Mouse (Mus musculus) embryonic facial prominence, embryonic 12.5 days (tissue): Measurements from ENCODE around the gene Gpr101. TPM values are rescaled to one million over a fixed set of nuclear protein-coding genes. Genes with fewer than 3 reads are reported as not detected.

Experiments used
- ATAC-seq: fragments of 200-750 bp; cut with Nextera tagmentation; 2 replicates; pipeline ENCODE4 v1.8.0; 2017; ENCODE audit not compliant: insufficient number of reproducible peaks, insufficient read depth, low FRiP score, low TSS enrichment
- H3K27ac ChIP-seq: fragments of 300-500 bp; sonication (generic); 2 replicates; pipeline ENCODE4 v1.5.1; 2016; ENCODE audit warnings: mild to moderate bottlenecking
- H3K27me3 ChIP-seq: fragments of 300-500 bp; sonication (generic); 2 replicates; pipeline ENCODE4 v1.6.1; 2016; ENCODE audit warnings: mild to moderate bottlenecking, moderate library complexity
- H3K36me3 ChIP-seq: fragments of 300-500 bp; sonication (generic); 2 replicates; pipeline ENCODE4 v1.6.1; 2016; ENCODE audit warnings: mild to moderate bottlenecking
- H3K4me1 ChIP-seq: fragments of 300-500 bp; sonication (generic); 2 replicates; pipeline ENCODE4 v1.6.1; 2016
- H3K4me2 ChIP-seq: fragments of 300-500 bp; sonication (generic); replicated peaks from 2 replicates; pipeline ENCODE4 v1.6.1; 2016; ENCODE audit warnings: mild to moderate bottlenecking, moderate library complexity
- H3K4me3 ChIP-seq: fragments of 300-500 bp; sonication (generic); 2 replicates; pipeline ENCODE4 v1.5.1; 2016; ENCODE audit warnings: mild to moderate bottlenecking
- H3K9ac ChIP-seq: fragments of 300-500 bp; sonication (generic); 2 replicates; pipeline ENCODE4 v1.6.1; 2016; ENCODE audit warnings: mild to moderate bottlenecking, moderate library complexity
- H3K9me3 ChIP-seq: fragments of 300-500 bp; sonication (generic); 2 replicates; pipeline ENCODE4 v1.6.1; 2016; ENCODE audit warnings: mild to moderate bottlenecking, moderate library complexity
- WGBS: fragments of 180-500 bp; shearing (Covaris S2); methylation state at CpG from one replicate; pipeline ENCODE4 v1.1.7; 2016; 5-methylcytosine and 5-hydroxymethylcytosine counted together
- polyA plus RNA-seq: library from polyadenylated mRNA; unstranded; fragments of >200 nt; fragmentation: Nextera tagmentation; extraction: Ambion mirVana; gene quantifications from 2 replicates; pipeline ENCODE4 v1.2.1, GENCODE M21; 2016

Gene Gpr101
- not detected in 2 replicates for polyA plus RNA-seq

DNA sequence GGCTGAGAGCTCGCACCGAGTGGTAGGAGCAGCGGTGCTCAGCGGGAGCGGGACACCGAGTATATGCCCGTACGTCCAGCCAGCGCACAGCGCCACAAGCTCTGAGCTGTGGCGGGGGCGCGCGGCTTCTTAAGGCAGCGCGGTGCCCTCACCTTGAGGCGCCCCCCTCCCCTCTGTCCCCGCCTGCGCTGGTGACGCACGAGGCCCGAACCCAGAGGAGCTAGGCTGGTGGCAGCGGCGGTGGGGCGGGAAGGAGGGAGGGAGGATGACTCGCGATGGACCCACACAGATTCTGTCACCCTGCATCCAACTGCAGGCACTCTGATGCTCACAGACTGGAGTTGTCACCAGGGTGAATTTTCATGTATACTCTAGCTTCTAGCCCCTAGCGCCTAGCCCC lies at the start of gene Gpr101:
Gene Gpr101 (minus strand): TSS at position 124 of the 400 bp plus-strand sequence.
- Histone ChIP-seq H3K4me3 (peak within 1 kb of the TSS; percentile 28), H3K9ac (no peak within 1 kb of the TSS), H3K4me1 (no peaks in the 10 kb centered on the region), H3K27ac (no peak within 1 kb of the TSS), H3K4me2 (peak within 1 kb of the TSS; percentile 55), H3K27me3 (peaks cover 36% of the 10 kb centered on the region), H3K36me3 (no peaks in the 10 kb centered on the region), H3K9me3 (no peaks in the 10 kb centered on the region)
- no peak for ATAC-seq
- WGBS, result 21% methylated on average over 22 of the region's 28 CpGs

DNA sequence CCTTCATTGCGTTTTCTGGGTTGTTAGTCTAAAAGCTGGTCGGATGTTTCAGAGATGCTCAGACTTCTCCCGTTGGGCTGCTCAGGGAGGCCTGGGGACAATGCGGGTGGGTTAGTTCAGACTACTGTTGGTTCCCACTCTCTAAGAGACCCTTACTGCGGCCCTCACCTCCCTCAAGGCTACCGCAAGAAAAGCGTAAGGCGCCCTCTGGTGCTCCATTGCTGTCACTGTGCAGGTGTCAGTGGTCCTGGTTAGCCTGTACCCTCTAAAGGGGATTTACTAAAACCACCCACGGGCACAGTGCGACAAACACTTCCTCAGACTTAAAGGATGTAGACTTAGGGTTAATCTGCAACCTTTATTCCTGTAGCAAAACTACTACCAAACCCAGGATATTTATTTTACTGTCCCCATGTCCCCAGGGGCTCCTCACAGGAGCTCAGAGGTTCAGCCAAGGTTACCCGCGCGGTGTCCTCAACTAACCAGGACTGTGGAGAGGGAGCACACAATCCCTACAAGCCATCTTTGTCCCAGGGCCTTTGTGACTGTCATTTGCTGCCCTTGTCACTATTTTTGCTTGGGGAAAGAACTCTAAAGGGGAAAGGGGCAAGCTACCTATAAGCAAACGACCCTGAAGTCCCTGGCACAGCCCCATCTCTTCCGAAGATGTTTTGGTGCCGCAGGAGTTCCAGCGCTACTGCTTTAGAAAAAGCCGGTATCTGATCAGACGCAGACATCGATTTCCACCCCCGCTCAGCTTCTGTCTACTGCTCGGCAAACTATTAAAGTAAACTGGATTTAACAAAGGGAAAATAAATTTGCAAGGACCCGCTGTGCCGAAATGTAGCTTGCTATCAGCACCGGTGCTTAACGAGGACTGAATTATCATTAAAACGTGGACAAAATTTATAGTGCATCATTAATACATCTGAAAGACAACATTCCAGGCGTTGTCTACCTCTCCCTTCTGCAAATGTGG lies 17.8 kb upstream of the Gpr101 start:
- peak overlapping the region; percentile 19; the same call in 1 of the 2 replicates for H3K4me2 ChIP-seq
- WGBS, result 43% methylated on average over 28 of the region's 28 CpGs
- no peaks in the 10 kb centered on the region for H3K36me3 ChIP-seq
- H3K4me1 ChIP-seq, result no peaks in the 10 kb centered on the region
- no peak for ATAC-seq
- no peak overlapping the region for H3K9ac ChIP-seq
- H3K27ac ChIP-seq, result no peak overlapping the region
- H3K4me3 ChIP-seq, result no peak overlapping the region
- H3K27me3 ChIP-seq, result no peaks in the 10 kb centered on the region
- no peaks in the 10 kb centered on the region for H3K9me3 ChIP-seq

DNA sequence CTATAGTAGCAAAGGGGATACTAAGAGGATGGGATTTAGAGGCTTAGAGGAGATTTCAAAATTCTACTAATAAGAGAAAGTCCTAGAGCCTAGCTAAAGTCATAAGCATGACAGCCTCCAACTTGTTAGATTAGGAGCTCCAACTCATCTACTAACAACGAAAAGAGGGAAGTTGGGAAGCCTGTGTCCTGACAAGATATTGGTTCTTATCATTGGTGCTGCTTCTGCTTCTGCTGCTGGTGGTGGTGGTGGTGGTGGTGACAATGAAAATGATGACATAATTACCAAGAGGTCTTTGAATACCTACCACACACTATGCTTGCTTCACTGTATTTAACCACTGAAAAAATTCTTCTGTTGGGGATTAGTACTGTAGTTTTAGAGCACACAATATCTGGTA lies 2.7 kb upstream of the Gpr101 start:
- ATAC-seq, result no peak
- H3K9ac ChIP-seq, result no peak overlapping the region
- H3K4me1 ChIP-seq, result no peaks in the 10 kb centered on the region
- no peaks in the 10 kb centered on the region for H3K9me3 ChIP-seq
- 77% methylated on average over 1 of the region's 1 CpGs for WGBS
- peaks cover 36% of the 10 kb centered on the region for H3K27me3 ChIP-seq
- H3K4me3 ChIP-seq, result no peak overlapping the region
- no peaks in the 10 kb centered on the region for H3K36me3 ChIP-seq
- H3K4me2 ChIP-seq, result no peak overlapping the region
- no peak overlapping the region for H3K27ac ChIP-seq

Other genes with a start within 250 kb of the Gpr101 start
- 8.1 and 9.4 TPM in 2 replicates for gene Arhgef6, start 165.0 kb downstream of the Gpr101 start, polyA plus RNA-seq
- 185 and 196 TPM in 2 replicates for gene Rbmx, start 110.7 kb downstream of the Gpr101 start, polyA plus RNA-seq
- gene Gm364, start 94.6 kb downstream of the Gpr101 start, polyA plus RNA-seq, result not detected in 2 replicates